Mouse (Mus musculus): ENCODE results near the gene Pnn. TPM values are rescaled to one million over a fixed set of nuclear protein-coding genes. Genes with fewer than 3 reads are reported as not detected.

Pnn gene
- 8.2 and 10.4 TPM in 2 replicates for polyA plus RNA-seq (2012; rRNA removed)

- peak within 1 kb of the TSS; percentile 67 for H3K4me3 ChIP-seq (ENCODE audit: insufficient read depth, low read depth, low read length)
- under 1% methylated on average over 42 of the region's 43 CpGs for WGBS
- peaks cover 7% of the 10 kb centered on the region for H3K36me3 ChIP-seq (ENCODE audit: control insufficient read depth, insufficient read depth, low read length)
- H3K27me3 ChIP-seq (replicated peaks; ENCODE audit: control insufficient read depth, insufficient read depth, low read length), result no peaks in the 10 kb centered on the region
- peak within 1 kb of the TSS; percentile 81 for H3K27ac ChIP-seq (ENCODE audit: insufficient read depth, low read depth, low read length)
- 0 out of 2 replicates have a peak, but pooled peaks cover 2% of the 10 kb centered on the region for H3K4me1 ChIP-seq (ENCODE audit: control insufficient read depth, insufficient read depth, low read length)
- TF ChIP-seq CTCF (conservative IDR thresholded peaks at IDR 0.05; ENCODE audit: insufficient read depth, insufficient read length, low read depth, low read length) (no peak), POLR2A (IDR thresholded peaks at IDR 0.05; ENCODE audit: low read depth, low read length) (peak; percentile 49)
- peak; percentile 99 for DNase-seq
These were observed at the start of gene Pnn for GRCm38 (mm10) chr12:59066448-59067077. TSS of gene Pnn (plus strand) at chr12:59066884.

- 87% methylated on average over 8 of the region's 8 CpGs for WGBS
- no peak overlapping the region for H3K27ac ChIP-seq (ENCODE audit: insufficient read depth, low read depth, low read length)
- H3K27me3 ChIP-seq (replicated peaks; ENCODE audit: control insufficient read depth, insufficient read depth, low read length), result no peaks in the 10 kb centered on the region
These were observed 48.7 kb upstream of the Pnn start for GRCm38 (mm10) chr12:59017970-59018369.

GRCm38 (mm10) chr12:59019891-59020290, 46.8 kb upstream of the Pnn start:
- DNase-seq, result no peak
- no peak overlapping the region for H3K4me3 ChIP-seq (ENCODE audit: insufficient read depth, low read depth, low read length)
- H3K27ac ChIP-seq (ENCODE audit: insufficient read depth, low read depth, low read length), result no peak overlapping the region
- no peaks in the 10 kb centered on the region; the same call in 1 of the 2 replicates for H3K36me3 ChIP-seq (ENCODE audit: control insufficient read depth, insufficient read depth, low read length)
- TF ChIP-seq CTCF (conservative IDR thresholded peaks at IDR 0.05; ENCODE audit: insufficient read depth, insufficient read length, low read depth, low read length) (no peak), POLR2A (IDR thresholded peaks at IDR 0.05; ENCODE audit: low read depth, low read length) (no peak)
- WGBS, result 91% methylated on average over 2 of the region's 2 CpGs
- no peaks in the 10 kb centered on the region for H3K27me3 ChIP-seq (replicated peaks; ENCODE audit: control insufficient read depth, insufficient read depth, low read length)
- H3K4me1 ChIP-seq (ENCODE audit: control insufficient read depth, insufficient read depth, low read length), result no peaks in the 10 kb centered on the region

More at GRCm38 (mm10) chr12:59017970-59018369, 48.7 kb upstream of the Pnn start:
- TF ChIP-seq POLR2A (IDR thresholded peaks at IDR 0.05; ENCODE audit: low read depth, low read length), result no peak
- no peak for TF ChIP-seq CTCF (conservative IDR thresholded peaks at IDR 0.05; ENCODE audit: insufficient read depth, insufficient read length, low read depth, low read length)
- no peak overlapping the region for H3K4me3 ChIP-seq (ENCODE audit: insufficient read depth, low read depth, low read length)
- H3K36me3 ChIP-seq (ENCODE audit: control insufficient read depth, insufficient read depth, low read length), result no peaks in the 10 kb centered on the region; the same call in 1 of the 2 replicates
- no peak for DNase-seq
- H3K4me1 ChIP-seq (ENCODE audit: control insufficient read depth, insufficient read depth, low read length), result no peaks in the 10 kb centered on the region

GRCm38 (mm10) chr12:59021306-59021705, 45.4 kb upstream of the Pnn start:
- 64% methylated on average over 4 of the region's 4 CpGs for WGBS
- TF ChIP-seq POLR2A (IDR thresholded peaks at IDR 0.05; ENCODE audit: low read depth, low read length), result no peak
- TF ChIP-seq CTCF (conservative IDR thresholded peaks at IDR 0.05; ENCODE audit: insufficient read depth, insufficient read length, low read depth, low read length), result no peak
- Histone ChIP-seq H3K4me1 (ENCODE audit: control insufficient read depth, insufficient read depth, low read length) (no peaks in the 10 kb centered on the region), H3K27me3 (replicated peaks; ENCODE audit: control insufficient read depth, insufficient read depth, low read length) (no peaks in the 10 kb centered on the region), H3K27ac (ENCODE audit: insufficient read depth, low read depth, low read length) (no peak overlapping the region), H3K4me3 (ENCODE audit: insufficient read depth, low read depth, low read length) (no peak overlapping the region), H3K36me3 (ENCODE audit: control insufficient read depth, insufficient read depth, low read length) (no peaks in the 10 kb centered on the region; the same call in 1 of the 2 replicates)
- DNase-seq, result no peak

- Histone ChIP-seq H3K36me3 (ENCODE audit: control insufficient read depth, insufficient read depth, low read length) (peaks cover 2% of the 10 kb centered on the region; the same call in 1 of the 2 replicates), H3K27me3 (replicated peaks; ENCODE audit: control insufficient read depth, insufficient read depth, low read length) (no peaks in the 10 kb centered on the region), H3K27ac (ENCODE audit: insufficient read depth, low read depth, low read length) (no peak overlapping the region), H3K4me3 (ENCODE audit: insufficient read depth, low read depth, low read length) (no peak overlapping the region), H3K4me1 (ENCODE audit: control insufficient read depth, insufficient read depth, low read length) (no peaks in the 10 kb centered on the region)
- TF ChIP-seq CTCF (conservative IDR thresholded peaks at IDR 0.05; ENCODE audit: insufficient read depth, insufficient read length, low read depth, low read length) (peak; percentile 62), POLR2A (IDR thresholded peaks at IDR 0.05; ENCODE audit: low read depth, low read length) (no peak)
- 65% methylated on average over 5 of the region's 5 CpGs for WGBS
- DNase-seq, result peak; percentile 16
These were observed 34.6 kb upstream of the Pnn start for GRCm38 (mm10) chr12:59032101-59032500.

- TF ChIP-seq POLR2A (IDR thresholded peaks at IDR 0.05; ENCODE audit: low read depth, low read length), result no peak
- TF ChIP-seq CTCF (conservative IDR thresholded peaks at IDR 0.05; ENCODE audit: insufficient read depth, insufficient read length, low read depth, low read length), result no peak
- Histone ChIP-seq H3K4me1 (ENCODE audit: control insufficient read depth, insufficient read depth, low read length) (no peaks in the 10 kb centered on the region), H3K27ac (ENCODE audit: insufficient read depth, low read depth, low read length) (no peak overlapping the region), H3K4me3 (ENCODE audit: insufficient read depth, low read depth, low read length) (no peak overlapping the region), H3K27me3 (replicated peaks; ENCODE audit: control insufficient read depth, insufficient read depth, low read length) (no peaks in the 10 kb centered on the region), H3K36me3 (ENCODE audit: control insufficient read depth, insufficient read depth, low read length) (no peaks in the 10 kb centered on the region; the same call in 1 of the 2 replicates)
- DNase-seq, result no peak
- WGBS, result 75% methylated on average over 10 of the region's 10 CpGs
These were observed 27.3 kb upstream of the Pnn start for GRCm38 (mm10) chr12:59039162-59039970.

Data from kidney, adult 2 months (tissue).